Mouse (Mus musculus) embryonic fibroblast, embryonic 13.5 days (primary cell): ENCODE measurements around the gene Hipk4. TPM values are rescaled to one million over a fixed set of nuclear protein-coding genes. Genes with fewer than 3 reads are reported as not detected.
A peak's percentile ranks its signal among the peaks of the same experiment; 100 is the strongest.

Source experiments
- H3K27ac ChIP-seq: 2 replicates; pipeline ENCODE4 v1.5.1; 2012; ENCODE audit warnings: low read length, control low read depth, inconsistent platforms; ENCODE audit not compliant: insufficient read depth
- H3K4me1 ChIP-seq: 2 replicates; pipeline ENCODE4 v1.6.1; 2011; ENCODE audit warnings: low read length; ENCODE audit not compliant: control insufficient read depth, insufficient read depth
- H3K4me3 ChIP-seq: 2 replicates; pipeline ENCODE4 v1.5.1; 2011; ENCODE audit warnings: mild to moderate bottlenecking, control low read depth, low read length; ENCODE audit not compliant: insufficient read depth
- CTCF ChIP-seq: IDR thresholded peaks from 2 replicates; pipeline ENCODE4 v1.5.1; 2011; ENCODE audit warnings: mild to moderate bottlenecking, control low read depth, low read length, moderate library complexity, borderline replicate concordance; ENCODE audit not compliant: insufficient read depth
- POLR2A ChIP-seq: IDR thresholded peaks from 2 replicates; pipeline ENCODE4 v1.6.1; 2011; ENCODE audit warnings: low read depth, mild to moderate bottlenecking, control low read depth, low read length, moderate library complexity
- polyA plus RNA-seq: library from polyadenylated mRNA; stranded (reverse); fragments of >200 nt; gene quantifications from 2 replicates; pipeline ENCODE4 v1.2.4, GENCODE M21; 2011; ENCODE audit warnings: low read depth; ENCODE audit not compliant: missing spikeins, insufficient read length

Hipk4 gene
- 1.1 and 1.5 TPM in 2 replicates for polyA plus RNA-seq

DNA sequence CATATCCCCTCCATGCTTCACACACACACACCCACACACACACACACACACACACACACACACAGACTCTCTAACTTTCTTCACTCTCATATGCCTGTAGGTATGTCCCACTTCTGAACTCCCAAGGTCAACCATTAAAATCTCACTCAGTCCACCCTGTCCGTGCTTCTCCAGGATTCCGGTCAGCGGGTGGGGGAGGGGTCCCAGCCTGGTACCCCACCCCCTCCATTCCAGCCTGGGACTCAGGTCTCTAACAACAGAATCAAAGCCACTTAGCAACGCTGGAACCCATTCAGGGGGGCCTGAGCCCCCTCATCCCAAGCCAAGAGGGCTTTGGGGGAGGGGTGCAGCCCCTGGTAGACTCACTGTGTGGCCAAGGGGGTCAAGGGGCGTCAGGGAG lies at the start of gene Hipk4:
Gene Hipk4, plus strand, starts transcription at position 301 of the 400 bp plus-strand sequence.
- Histone ChIP-seq H3K4me1 (no peaks in the 10 kb centered on the region), H3K27ac (no peak within 1 kb of the TSS), H3K4me3 (no peak within 1 kb of the TSS)
- TF ChIP-seq CTCF (no peak), POLR2A (no peak)

DNA sequence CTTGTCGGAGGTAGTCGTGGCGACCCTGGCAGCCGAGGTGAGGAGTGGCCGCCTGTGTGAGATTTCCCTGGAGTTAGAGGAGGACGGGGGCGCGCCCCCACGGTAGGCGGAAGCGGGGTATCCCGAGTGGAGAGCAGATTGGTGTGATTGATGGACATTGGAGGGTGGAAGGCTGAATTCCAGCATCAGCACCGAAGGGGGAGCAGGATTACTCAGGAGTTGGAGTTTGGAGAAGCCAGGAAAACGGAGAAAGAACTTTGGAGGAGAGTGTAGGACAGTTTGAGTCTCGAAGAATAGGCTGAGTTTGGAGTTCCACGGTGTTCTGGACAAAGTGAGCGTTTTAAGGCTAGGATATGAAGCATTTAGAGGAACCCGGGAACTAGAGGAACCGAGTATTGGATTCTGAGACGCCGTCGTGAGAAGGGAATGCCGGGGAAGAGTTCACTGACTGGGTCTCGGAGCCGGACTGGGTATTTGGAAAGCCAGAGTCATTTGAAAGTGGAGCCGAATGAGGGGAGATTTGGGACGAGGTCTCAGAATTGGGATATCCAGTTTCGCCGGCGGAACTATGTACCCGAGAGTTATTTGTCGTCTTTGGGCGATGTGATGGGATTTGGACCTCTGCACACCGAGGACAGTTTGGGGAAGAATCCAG lies 49.1 kb upstream of the Hipk4 start:
- TF ChIP-seq CTCF (no peak), POLR2A (peak; percentile 85)
- Histone ChIP-seq H3K4me1 (no peaks in the 10 kb centered on the region), H3K27ac (peak overlapping the region; percentile 58), H3K4me3 (peak overlapping the region; percentile 87)

DNA sequence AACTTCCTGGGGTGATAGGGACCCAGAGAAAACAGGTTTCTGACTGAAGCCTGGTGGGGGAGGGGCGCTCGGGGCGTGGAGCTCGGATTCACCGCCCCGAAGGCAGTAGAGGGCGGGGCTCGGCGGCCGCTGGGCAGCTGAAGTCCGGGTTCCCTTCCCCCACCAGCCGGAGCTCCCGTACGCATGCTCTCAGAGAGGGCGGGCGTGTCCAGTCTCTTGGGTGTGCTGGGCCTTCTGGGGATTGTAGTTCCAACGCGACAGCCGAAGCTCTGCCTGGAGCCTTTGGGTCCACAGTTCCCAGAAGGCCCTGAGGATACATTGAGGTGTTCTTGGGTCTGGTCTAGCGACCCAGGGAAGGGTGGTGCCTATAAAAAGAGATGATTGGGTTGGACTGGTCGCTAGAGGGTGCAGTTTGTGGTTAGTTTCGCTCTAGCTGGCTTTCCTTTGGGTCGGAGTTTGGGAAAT lies 48.5 kb upstream of the Hipk4 start:
- no peak for TF ChIP-seq CTCF
- TF ChIP-seq POLR2A: no peak; the same call in 1 of the 2 replicates
- peak overlapping the region; percentile 58 for H3K27ac ChIP-seq
- no peaks in the 10 kb centered on the region for H3K4me1 ChIP-seq
- H3K4me3 ChIP-seq: peak overlapping the region; percentile 87

DNA sequence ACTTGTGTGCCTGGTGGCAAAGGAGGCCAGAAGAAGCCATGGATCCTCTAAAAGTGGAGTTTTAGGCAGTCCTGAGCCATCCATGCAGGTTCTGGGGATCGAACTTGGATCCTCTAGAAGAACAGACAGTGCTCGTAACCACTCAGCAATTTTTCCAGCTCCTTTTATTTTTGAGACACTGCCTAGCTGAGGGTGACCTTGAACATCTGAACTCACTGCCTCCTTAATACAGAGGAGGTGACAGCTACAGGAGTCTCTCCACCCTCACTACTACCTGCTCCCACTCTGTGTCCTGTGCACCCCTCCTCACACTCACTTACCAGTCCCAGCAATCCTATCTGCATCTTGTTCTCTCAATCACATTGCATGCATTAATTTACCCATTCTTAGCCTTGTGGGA lies 47.5 kb upstream of the Hipk4 start:
- Histone ChIP-seq H3K27ac (no peak overlapping the region), H3K4me3 (no peak overlapping the region)
- no peak for TF ChIP-seq POLR2A
- no peak for TF ChIP-seq CTCF

DNA sequence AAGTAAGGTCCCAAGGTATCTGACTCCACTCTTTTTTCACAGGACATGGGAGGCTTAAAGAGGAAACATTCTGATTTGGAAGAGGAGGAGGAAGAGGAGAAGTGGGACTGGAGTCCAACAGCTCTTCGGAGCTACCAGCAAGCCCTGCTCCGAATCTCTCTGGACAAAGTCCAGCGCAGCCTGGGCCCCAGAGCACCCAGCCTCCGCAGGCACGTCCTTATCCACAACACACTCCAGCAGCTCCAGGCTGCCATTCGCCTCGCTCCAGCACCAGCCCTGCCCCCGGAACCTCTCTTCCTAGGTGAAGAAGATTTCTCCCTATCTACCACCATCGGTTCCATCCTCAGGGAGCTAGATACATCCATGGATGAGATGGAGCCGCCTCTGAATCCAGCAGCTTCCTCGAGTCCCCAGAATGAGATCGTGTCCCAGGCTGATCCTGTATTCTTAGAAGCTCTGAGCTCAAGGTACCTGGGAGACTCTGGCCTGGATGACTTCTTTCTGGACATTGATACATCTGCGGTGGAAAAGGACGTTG lies 46.9 kb upstream of the Hipk4 start:
- Histone ChIP-seq H3K4me1 (peaks cover 5% of the 10 kb centered on the region), H3K4me3 (no peak overlapping the region), H3K27ac (no peak overlapping the region)
- TF ChIP-seq POLR2A: no peak
- no peak for TF ChIP-seq CTCF

More for the DNA sequence above, 47.5 kb upstream of the Hipk4 start:
- peaks cover 2% of the 10 kb centered on the region for H3K4me1 ChIP-seq

DNA sequence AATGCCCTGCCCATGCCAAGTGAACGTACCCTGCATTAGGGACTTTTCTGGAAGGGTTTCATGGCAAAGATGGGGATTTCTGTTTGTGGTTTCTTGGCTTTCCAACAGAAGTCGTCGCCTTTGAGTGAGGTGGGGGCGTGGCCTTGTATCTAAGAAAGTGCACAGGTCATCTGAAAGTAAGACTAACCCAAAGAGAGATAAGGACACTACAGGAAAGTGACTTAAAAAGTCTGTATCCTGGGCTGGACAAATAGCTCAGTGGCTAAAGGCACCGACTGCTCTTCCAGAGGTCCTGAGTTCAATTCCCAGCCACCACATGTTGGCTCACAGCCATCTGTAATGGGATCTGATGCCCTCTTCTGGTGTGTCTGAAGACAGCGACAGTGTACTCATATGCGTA lies 44.5 kb upstream of the Hipk4 start:
- Histone ChIP-seq H3K27ac (no peak overlapping the region), H3K4me3 (no peak overlapping the region), H3K4me1 (peaks cover 5% of the 10 kb centered on the region)
- TF ChIP-seq POLR2A (no peak), CTCF (no peak)

DNA sequence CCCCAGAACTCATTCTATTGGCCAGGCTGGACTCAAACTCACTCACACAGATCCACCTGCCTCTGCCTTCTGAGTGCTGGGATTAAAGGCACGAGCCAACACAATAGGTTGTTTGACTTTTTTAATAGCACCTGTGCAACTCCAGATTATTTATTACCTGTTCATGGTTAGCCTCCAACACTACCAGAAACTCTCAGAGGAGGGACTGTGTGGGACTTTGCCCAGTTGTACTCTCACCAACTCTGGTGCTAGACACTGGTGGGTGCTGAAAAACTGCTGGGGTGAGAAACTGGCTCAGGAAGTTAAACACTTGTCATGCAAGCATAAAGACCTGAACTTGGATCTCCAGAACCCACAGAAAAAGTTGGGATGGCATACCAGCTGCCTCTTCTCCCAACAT lies 43.3 kb upstream of the Hipk4 start:
- Histone ChIP-seq H3K4me3 (no peak overlapping the region), H3K27ac (no peak overlapping the region)
- TF ChIP-seq CTCF (no peak), POLR2A (no peak)

DNA sequence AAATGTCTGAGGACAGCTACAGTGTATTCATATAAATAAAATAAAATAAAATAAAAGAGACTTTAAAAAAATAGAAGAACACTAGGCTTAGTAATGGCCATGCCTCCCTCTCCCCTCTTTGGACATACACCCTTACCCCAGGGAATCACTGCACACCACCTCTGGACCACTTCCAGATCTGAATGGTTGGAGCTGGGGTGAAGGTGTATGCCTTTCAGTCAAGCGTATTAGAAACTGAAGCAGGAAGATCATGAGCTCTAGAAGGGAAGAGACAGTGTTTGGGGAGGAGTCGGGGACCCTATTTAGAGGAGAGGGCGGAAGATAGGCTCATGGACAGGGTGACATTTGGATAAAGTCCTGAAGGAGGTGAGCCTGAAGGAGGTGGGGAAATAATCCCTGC lies 42.6 kb upstream of the Hipk4 start:
- TF ChIP-seq POLR2A: no peak
- TF ChIP-seq CTCF: no peak
- Histone ChIP-seq H3K4me1 (peaks cover 5% of the 10 kb centered on the region), H3K27ac (peak overlapping the region; percentile 84), H3K4me3 (no peak overlapping the region)

More for the DNA sequence above, 43.3 kb upstream of the Hipk4 start:
- H3K4me1 ChIP-seq: peaks cover 5% of the 10 kb centered on the region

DNA sequence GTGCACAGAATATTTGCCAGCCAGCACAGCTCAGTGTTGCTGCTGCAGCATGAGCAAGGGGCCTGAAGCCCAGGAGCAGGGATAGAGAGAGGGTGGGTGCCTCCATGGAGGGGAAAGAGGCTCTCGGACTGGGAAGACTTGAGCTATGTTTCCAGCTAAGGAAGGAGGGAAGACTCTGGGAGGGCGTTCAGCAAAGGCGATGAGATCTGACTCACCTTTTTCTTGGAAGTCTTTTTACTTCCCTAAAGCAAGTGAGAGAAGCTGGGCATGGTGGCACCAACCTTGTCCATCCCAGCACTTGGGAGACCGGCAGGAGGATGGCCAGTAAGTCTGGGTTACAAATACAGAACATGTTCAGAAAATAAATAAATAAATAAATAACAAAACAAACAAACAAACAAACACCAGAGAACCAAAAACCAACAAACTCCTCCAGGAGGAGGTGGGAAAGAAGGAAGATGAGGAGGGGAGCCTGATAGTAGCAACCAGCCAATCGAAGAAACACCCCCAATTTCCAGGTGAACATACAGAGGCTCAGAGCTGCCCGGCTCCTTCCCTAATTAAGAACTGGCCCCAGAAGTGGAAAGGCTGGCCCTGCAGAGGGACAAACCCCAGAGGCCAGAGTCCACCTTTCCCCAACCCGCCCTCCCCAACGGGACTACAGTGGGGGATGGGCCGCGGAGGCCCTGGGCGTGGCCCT lies 42.0 kb upstream of the Hipk4 start:
- TF ChIP-seq CTCF (no peak), POLR2A (no peak)
- Histone ChIP-seq H3K27ac (peak overlapping the region; percentile 84), H3K4me1 (peaks cover 5% of the 10 kb centered on the region), H3K4me3 (no peak overlapping the region)

DNA sequence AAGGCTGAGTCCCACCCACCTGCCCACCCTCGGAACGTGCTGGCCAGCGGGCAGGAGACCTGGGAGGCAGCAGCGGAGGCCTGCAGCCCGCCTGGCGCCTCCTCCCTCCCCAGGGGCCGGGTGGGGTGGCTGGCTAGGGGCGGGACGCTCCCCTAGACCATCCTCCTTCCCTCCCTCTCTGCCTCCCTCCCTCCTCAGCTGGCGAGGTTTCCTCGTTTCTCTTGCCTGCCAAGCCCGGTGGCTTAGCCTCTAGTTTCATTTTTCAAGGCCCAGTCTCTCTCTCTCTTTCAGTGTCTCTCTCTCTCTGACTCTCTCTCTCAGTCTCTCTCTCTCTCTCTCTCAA lies 41.5 kb upstream of the Hipk4 start:
- peak overlapping the region; percentile 17; the same call in 1 of the 2 replicates for H3K4me3 ChIP-seq
- TF ChIP-seq POLR2A (peak; percentile 68), CTCF (no peak)
- H3K4me1 ChIP-seq: peaks cover 5% of the 10 kb centered on the region
- H3K27ac ChIP-seq: peak overlapping the region; percentile 97
